Mouse (Mus musculus): ENCODE data around the gene Cyp4f13.

Gene Cyp4f13

GRCm38 (mm10) chr17:32905239-32905638 is 42.0 kb downstream of the Cyp4f13 start:
- peak; percentile 56 for DNase-seq (ENCODE audit: low read depth, low spot score)

- DNase-seq (ENCODE audit: low read depth, low spot score) = peak; percentile 35
These were observed 42.8 kb downstream of the Cyp4f13 start for GRCm38 (mm10) chr17:32904414-32904813.

GRCm38 (mm10) chr17:32901751-32902525 is 45.3 kb downstream of the Cyp4f13 start:
- DNase-seq (ENCODE audit: low read depth, low spot score) = no peak

GRCm38 (mm10) chr17:32895421-32895820 is 51.8 kb downstream of the Cyp4f13 start:
- no peak for DNase-seq (ENCODE audit: low read depth, low spot score)

- no peak for DNase-seq (ENCODE audit: low read depth, low spot score)
These were observed 53.3 kb downstream of the Cyp4f13 start for GRCm38 (mm10) chr17:32893901-32894300.

GRCm38 (mm10) chr17:32891239-32892180 is 55.7 kb downstream of the Cyp4f13 start, which contains the start of gene Zfp870:
Zfp870 (minus strand) TSS chr17:32891642.
- peak; percentile 89 for DNase-seq (ENCODE audit: low read depth, low spot score)

GRCm38 (mm10) chr17:32890852-32891238 is 56.4 kb downstream of the Cyp4f13 start:
- DNase-seq (ENCODE audit: low read depth, low spot score) = no peak

- DNase-seq (ENCODE audit: low read depth, low spot score) = no peak
These were observed 57.6 kb downstream of the Cyp4f13 start for GRCm38 (mm10) chr17:32889611-32890010.

- peak; percentile 64 for DNase-seq (ENCODE audit: low read depth, low spot score)
These were observed 66.6 kb downstream of the Cyp4f13 start for GRCm38 (mm10) chr17:32880320-32881218.

GRCm38 (mm10) chr17:32878773-32879172 is 68.4 kb downstream of the Cyp4f13 start:
- no peak for DNase-seq (ENCODE audit: low read depth, low spot score)

- DNase-seq (ENCODE audit: low read depth, low spot score) = no peak
These were observed 69.6 kb downstream of the Cyp4f13 start for GRCm38 (mm10) chr17:32877471-32878171.
